Mouse (Mus musculus): ENCODE data around the gene Man2b2.
"Not testable (repeated sequence)": the region's sequence is repeated elsewhere in the genome, so short reads cannot be mapped to it uniquely, and the experiment has no call there.

The Man2b2 gene

DNA sequence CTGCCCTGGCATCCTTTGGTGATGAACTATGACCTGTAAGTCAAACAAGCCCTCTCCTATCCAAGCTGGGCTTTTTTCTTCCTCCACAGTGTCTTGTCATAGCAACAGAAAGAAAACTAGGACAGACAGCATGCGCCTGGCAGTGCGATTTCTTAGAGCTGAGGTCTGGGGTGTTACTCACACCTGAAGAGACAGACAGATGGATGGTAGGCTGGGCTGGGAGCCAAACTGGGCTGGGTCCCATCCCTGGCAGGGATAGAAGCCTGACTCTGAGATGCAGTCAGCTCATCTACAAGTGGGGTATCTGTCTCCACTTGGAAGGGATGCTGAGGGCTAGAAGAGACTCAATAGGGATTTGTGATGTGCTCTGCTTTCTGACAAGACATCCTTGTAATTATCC, 8.6 kb upstream of the Man2b2 start:
- in situ Hi-C loops (cut with MboI, MseI), result no loop called here

DNA sequence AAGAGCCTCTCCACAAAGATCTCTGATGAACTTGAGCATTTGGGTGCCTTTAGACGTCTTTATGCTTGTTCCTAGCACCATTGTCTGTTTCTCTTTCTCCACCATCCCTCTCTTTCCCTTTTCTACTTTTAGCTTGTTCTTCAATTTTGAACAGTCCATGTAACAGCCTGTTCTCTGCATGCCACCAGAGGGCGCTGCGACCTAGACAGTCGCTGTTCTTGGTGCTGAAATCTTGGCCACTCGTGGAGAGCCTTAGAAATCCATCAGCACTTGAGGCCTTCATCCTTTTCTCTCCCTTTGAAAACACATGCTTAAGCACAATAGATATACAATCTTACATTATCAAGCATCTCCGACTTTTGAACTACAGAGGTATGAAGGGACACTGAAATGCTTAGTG, 5.5 kb upstream of the Man2b2 start:
- in situ Hi-C loops (cut with MboI, MseI), result no loop called here

DNA sequence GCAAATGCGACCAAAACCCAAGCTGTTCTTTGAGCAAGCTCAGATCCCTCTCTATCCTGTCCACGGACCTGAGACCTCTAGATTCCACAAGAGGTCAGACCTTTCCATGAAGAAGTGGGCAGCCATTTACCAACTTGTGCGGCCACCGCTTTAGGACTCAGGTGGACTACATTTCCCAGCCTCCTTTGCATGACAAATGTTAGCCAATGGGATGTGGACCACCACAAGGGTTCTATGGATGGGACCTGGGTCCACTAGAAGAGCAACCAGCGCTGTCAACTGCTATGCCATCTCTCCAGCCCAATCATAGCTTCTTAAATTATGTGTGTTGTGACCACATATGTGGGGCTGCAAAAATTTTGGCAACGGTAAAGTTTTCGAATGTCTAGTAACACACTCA, 819 bp upstream of the Man2b2 start:
- in situ Hi-C loops (cut with MboI, MseI), result no loop called here

DNA sequence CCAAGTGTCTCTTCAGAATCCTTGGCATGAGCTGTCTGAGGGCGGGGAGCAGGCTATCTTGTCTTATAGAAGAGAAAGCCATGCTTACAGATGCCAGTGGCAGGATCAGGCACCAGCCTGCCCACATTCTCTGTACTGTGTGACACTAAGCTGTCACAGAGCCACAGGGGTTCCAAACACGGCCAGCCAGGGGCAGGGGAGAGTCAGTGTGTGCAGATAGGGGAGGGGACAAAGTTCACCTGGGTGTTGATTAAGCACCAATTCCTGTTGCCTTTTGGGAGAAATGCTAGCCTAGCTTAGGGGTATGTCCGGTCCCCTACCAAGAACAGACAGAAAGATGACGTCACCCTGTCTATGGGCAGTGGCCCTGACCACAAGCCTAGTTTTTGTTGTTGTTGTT, 1.4 kb downstream of the Man2b2 start:
- in situ Hi-C loops (cut with MboI, MseI), result no loop called here

DNA sequence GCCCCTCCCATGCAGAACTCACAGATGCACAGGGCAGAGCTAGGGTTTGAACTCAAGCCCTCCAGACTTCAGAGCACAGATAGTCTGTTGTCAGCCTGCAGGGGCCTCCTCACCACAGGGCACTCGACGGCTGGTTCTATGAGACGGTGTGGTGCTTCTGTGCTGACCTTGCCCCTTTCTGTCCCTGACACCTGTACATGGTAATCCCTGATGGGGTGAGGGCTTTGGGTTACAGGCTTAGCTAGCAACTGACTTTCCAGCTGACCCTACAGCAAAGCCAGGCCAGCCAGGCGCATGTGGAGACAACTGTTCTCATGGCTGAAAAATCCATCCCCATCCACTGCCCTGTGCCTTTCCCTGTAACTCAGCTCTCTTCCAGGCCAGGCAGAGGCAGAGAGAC, 7.5 kb downstream of the Man2b2 start:
- in situ Hi-C loops (cut with MboI, MseI), result no loop called here

DNA sequence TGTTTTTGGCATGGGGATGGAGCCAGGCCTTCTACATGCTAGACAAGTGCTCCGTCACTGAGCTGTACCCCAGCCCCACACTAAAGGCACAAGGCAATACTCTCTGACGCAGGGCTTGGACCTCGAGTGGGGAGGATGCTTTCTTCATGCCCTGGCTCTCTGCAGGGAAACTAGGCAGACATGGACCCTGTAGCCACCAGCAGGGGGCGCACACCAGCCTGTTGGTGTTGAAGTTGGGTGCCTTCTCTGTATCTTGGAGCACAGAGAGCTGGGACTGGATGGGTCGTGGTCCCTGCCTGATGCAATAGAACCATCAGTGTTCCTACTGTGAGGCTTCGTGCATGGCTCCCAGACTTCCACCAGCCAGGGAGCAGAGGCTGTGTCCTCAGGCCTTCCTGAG, 10.3 kb downstream of the Man2b2 start:
- in situ Hi-C loops (cut with MboI, MseI), result no loop called here

DNA sequence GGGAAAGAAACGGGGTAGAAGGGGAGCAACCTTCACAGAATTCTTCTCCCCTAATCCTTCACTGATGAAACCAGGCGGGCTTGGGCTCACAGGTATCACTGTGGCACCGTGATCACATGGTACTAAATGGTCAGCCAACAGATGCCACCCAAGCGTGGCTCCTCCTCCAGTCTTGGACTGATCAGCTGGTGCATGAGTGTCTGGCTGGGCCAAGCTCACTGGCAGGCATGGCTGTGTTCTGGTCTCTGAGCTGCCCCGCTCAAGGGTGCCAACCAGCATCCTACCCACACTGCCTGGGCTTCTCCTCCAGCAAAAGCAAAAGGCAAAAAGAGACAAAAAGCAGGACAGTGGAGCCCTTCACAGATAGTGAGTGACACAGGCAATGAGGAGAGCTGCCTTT, 10.7 kb downstream of the Man2b2 start:
- in situ Hi-C loops (cut with MboI, MseI), result no loop called here

DNA sequence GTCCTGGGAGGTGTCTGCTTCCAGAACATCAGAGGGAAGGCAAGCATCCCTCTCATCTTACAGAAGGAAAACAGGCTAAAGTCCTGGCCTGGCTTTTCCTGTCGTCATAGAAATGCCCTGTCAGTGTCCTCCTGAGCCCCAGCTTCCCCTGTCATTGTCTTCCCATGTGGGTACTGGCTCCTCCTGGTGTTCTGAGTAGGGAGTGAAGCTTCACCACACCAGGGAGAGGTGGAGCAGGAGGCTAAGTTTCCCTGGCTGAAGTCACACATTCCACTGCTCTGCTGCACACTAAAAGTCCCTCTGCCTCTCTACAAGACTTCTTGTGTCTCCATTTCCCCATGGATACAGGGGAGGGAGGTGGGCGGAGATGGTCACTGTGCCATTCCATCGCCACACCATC, 12.7 kb downstream of the Man2b2 start:
- in situ Hi-C loops (cut with MboI, MseI), result no loop called here

DNA sequence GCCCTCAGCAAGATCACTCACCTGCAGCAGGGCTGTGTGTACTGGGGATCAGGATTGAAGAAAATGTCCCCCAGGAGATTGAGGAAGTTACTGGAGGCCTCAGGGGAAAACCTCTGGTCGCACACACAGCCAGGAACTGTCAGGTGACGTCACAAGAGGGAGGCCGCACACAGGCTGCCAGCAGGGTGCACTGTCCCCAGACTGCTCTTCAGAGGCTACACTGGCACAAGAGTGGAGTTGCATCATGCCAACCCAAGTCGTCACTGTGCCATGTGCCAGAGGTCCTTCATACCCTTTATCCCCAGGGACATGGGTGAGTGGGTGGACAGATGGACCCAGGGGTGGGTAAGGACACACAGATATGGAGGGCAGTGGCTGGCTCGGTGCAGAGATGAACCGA, 15.9 kb downstream of the Man2b2 start:
- in situ Hi-C loops (cut with MboI, MseI), result no loop called here

DNA sequence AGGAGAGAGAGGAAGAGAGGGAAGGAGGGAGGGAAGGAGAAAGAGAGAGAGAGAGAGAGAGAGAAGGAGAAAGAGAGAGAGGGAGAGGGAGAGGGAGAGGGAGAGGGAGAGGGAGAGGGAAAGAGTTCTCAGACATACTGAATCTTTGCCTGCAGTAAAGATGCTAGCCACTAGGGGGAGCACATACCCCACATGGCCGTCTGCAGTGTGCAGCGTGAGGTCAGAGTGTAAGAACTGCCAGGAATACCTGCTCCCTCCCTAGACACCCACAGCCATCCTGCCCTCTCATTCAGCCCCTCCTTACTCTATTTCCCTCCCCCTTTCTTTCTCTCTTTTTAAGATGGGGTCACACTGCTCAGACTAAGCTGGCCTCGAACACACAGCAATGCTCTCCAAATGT, 19.0 kb downstream of the Man2b2 start:
- in situ Hi-C loops (cut with MboI, MseI), result no loop called here

DNA sequence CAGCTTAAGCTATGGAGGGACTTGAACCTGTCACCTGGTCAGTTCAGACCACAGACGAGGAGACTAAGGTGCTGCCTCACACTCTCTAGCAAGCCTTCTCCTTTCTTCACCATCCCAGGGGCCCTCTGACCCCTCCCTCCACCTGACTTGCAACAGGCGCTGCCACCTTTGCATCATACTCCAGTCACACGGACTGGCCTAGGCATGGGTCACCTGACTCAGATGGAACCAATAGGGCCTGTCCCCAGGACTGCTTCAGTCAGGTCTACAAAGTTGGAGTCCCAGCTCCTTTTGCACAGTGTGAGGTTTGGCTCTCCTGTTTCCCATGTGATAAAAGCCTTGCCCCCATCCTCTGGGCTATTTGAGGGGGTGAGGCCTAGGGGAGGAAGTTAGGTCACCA, 19.8 kb downstream of the Man2b2 start:
- in situ Hi-C loops (cut with MboI, MseI), result no loop called here

DNA sequence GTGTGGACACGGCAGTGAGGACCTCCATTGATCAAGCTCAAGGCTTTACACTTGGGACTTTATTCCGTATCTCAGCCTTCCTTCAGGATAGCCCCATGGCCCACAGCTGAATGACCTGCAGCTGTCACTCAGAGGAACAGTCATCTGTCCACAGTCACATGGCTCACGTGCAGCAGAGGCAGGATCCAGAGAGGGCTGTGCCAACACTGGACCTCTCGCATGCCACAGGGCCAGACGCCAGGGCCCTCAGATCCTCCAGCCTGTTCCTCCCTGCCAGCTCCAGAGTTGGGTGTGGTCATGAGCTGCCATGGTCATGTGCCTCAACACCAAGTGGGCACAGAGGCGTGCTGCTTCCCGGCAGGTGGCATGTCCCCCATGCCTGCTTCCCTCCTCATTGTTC, 21.3 kb downstream of the Man2b2 start:
- in situ Hi-C loops (cut with MboI, MseI), result no loop called here

DNA sequence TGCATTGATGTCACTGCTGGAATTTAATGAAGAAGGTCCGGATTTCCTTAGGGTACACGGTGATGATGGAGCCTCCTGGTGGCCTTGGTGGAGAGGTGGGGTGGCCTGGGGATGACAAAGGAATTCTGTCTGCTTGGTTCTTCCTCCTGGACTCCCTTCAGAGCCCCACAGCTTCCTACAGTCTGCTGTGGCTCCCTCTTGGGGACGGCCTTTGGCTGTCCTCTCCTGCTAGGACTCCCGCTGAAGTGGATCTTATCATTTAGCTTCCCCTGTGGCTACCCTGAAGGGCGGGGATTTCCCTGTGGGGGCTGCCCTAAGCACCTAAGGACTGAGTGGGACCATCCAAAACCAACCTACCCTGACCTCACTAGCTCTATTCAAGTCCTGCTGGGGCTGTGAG, 23.3 kb downstream of the Man2b2 start:
- in situ Hi-C loops (cut with MboI, MseI), result no loop called here

DNA sequence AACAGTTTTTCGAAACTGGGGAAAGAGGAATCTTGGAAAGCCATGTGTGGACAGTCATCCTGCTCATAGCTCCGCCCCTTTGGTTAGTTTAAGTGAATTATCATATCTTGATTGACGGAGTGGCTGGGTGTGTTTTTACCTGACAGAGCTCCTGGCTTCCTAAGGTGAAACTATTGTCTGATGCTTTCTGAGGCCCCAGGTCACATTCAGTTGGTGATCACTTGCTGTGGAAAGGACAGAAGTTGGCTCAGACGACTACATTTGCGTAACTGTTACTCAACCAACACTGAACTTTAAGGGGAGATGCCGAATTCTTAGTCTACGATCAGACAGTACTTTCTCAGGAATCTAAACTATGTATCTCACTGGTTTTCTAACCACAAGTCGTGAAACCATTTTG, 33.2 kb downstream of the Man2b2 start:
- in situ Hi-C loops (cut with MboI, MseI), result no loop called here

DNA sequence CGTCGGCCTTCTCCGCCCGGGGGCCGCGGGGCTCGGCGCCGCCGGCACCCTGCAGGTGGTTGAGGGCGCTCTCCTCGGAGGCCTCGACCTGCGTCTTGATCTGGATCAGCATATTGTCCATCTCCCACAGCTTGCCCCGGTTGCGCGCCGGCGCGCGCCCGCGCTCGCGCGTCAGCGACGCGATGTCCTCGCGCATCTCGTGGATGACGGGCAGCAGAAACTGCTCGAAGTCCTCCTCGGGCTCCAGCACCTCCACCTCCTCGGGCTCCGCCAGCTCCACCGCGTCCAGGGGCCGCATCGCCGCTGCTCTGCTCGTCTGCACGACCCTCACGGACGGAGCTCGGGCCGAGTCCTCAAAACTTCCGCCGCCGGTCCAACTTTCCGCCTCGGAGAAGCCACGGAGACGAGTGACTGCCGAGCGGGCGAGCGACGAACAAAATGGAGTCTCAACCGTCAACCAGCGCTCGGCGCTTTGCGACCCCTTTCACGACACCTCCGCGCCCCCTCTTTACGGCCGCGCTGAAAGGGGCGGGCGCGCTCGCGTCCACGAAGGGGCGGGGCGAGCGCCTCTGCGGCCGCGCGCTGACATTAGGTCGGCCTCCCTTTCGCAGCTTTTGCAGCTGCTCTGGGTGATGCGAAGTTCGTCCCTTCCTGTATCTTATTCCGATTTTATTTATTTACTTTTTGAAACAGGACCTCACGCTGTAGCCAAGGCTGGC, 34.0 kb downstream of the Man2b2 start, which contains the start of gene Mrfap1:
TSS of gene Mrfap1 (minus strand) at position 477 of the 719 bp plus-strand sequence.
- in situ Hi-C loops (cut with MboI, MseI), result not testable (repeated sequence)

DNA sequence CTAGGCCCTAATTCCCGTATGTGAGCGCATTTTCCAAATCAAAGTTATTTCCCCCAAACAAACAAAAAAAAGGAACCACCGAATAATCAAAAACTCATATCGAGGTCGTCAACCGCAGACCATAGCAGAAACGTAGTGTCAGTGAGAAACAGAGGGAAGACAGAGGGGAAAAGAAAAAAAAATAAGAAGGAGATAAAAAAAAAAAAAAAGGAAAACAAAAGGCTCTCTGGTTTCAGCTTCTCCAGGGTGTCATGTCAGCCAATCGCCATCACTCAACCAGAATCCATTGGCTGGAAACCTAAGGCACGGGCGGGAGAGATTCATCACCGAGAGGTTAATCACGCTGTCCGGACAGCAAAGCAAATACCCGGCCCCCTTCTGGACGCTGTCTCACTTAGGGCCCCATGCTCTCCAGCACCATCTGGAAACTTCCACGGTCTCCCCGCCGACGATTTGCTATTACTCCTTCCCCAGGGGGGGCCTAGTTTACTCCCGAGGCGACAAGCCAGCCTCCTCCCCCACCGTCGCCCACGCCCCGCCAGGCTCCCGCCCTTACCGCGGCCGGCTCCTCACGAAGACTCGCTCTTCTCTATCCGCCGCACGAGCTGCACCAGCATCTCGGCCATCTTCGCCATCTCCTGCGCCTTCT, 34.7 kb downstream of the Man2b2 start:
- in situ Hi-C loops (cut with MboI, MseI), result not testable (repeated sequence)

DNA sequence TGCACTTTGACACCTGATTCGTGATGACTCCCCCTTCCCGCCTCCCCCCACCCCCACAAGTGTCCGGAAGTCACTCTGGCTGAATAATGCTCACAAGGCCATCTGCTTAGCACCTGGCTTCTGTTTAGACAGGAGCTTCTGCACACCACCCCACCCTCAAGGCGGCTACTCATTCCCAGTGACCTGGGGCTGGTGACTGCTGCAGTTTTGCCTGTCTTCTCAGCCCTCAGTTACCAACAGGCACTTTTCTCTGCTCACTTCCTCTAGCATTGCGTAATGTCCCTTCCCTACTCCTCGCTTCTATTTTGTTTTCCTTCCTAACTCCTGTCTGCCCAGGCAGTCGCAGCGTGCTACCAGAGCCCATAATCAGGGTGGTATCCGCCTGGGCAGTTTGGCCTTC, 38.6 kb downstream of the Man2b2 start:
- in situ Hi-C loops (cut with MboI, MseI), result no loop called here

DNA sequence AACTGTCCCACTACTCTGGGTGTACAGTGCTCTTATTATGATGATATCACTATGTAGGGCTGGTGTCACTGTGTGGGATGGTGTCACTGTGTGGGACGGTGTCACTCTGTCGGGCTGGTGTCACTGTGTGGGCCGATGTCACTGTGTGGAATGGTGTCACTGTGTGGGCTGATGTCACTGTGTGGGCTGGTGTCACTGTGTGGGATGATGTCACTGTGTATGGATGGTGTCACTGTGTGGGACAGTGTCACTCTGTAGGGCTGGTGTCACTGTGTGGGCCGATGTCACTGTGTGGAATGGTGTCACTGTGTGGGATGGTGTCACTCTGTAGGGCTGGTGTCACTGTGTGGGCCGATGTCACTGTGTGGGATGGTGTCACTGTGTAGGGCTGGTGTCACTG, 44.4 kb downstream of the Man2b2 start:
- in situ Hi-C loops (cut with MboI, MseI), result no loop called here

DNA sequence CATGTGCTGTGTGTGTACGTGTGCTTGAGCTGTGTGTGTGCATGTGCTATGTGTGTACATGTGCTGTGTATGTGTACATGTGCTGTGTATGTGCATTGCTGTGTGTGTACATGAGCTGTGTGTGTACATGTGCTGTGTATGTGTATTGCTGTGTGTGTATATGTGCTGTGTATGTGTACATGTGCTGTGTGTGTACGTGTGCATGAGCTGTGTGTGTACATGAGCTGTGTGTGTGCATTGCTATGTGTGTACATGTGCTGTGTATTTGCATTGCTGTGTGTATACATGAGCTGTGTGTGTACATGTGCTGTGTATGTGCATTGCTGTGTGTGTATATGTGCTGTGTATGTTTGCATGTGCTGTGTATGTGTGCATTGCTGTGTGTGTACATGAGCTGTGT, 50.9 kb downstream of the Man2b2 start:
- in situ Hi-C loops (cut with MboI, MseI), result no loop called here

DNA sequence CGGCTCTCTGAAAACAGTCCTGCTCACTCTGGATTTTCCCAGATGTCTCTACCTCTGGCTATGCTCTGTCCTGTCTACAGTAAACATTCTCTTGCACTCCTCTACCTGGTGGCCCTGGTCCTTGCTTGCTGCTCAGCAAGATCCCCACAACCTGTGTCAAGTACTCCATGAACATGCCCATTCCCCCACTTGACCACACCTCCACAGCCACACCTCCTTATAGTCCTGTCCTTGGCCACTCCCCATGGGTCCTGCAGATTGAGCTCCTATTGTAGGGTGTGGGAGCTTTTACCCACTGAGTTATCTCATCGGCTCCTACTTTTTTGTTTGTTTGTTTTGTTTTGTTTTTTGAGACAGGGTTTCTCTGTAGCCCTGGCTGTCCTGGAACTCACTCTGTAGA, 51.6 kb downstream of the Man2b2 start:
- in situ Hi-C loops (cut with MboI, MseI), result no loop called here

DNA sequence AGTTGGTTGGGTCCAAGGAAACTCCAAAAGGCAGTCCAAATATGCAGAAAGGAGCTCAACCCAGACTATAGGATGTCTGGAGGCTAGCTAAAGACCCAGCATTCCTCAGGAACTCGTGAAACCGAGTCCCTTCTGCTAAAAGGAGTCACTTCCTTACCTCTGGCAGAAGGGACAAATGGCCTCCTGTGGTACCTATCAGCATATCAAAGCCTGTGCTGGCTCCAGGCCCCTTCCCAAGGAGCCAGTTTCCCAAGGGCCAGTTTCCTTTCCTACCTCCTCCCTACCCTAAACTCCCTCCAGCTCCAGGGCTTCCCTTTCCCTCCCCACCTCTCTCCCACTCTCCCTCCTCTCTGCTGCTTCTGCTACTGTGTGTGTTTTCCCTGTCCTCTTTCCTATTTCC, 53.3 kb downstream of the Man2b2 start:
- in situ Hi-C loops (cut with MboI, MseI), result no loop called here

DNA sequence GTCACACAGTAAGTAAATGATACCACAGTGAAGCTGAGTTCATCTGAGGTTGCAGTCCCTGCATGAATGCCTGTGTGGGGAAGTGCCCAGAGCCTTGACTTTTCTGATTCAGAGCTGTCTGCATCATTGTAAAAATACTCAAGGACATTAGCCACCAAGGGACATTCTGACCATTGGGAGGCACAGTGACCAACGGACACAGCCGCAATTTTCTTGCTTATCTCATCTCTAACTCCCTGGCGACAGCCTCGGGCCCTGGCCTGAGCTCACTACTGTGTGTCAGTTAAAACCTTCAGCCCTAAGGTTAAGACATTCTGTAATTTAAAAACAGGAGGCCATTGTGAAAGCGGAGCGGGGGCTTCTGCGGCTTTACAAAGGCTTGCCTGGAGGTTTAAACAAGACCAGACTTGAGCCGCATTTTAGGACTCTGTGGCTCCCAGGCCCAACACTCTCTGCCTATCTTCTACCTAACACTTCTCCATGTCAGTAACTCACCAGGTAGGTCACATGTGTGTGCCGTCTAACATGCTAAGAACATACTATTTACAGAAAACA, 54.4 kb downstream of the Man2b2 start:
- in situ Hi-C loops (cut with MboI, MseI), result no loop called here

DNA sequence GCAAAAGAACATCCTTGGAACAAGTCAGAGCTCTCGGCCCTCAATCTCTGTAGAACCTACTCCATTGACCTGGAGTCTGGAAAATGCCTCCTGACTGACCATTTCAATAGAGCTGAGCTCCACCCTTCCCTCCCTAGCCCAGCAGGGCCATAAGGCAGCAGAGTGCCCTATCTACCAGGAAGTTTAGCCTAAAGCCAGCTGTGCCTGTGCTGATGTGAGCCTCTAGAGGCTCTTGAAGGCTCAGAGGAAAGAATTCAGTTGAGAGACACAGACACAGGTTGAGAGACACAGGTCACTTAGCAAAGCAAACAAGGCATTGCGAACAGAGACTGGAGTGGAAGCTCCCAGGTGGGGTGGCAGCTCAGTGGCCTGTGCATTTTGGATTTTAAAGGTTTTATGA, 55.1 kb downstream of the Man2b2 start:
- in situ Hi-C loops (cut with MboI, MseI), result no loop called here

All from T-helper 1 cell (primary cell).